Mouse (Mus musculus) lung, embryonic 14.5 days (tissue): ENCODE results near the gene Slc26a9. TPM values are rescaled to one million over a fixed set of nuclear protein-coding genes. Genes with fewer than 3 reads are reported as not detected.

Experiments
- ATAC-seq: fragments of 200-750 bp; cut with Nextera tagmentation; 2 replicates; pipeline ENCODE4 v1.8.0; 2017; ENCODE audit warnings: mild to moderate bottlenecking, moderate TSS enrichment, moderate library complexity; ENCODE audit not compliant: insufficient read depth
- DNase-seq: peaks from one replicate; pipeline ENCODE4 v3.0.0-alpha.2; 2015
- H3K27ac ChIP-seq: fragments of 300-500 bp; sonication (generic); 2 replicates; pipeline ENCODE4 v1.5.1; 2014; ENCODE audit warnings: low read depth, mild to moderate bottlenecking, moderate library complexity
- H3K27me3 ChIP-seq: fragments of 300-500 bp; sonication (generic); 2 replicates; pipeline ENCODE4 v1.6.1; 2014; ENCODE audit warnings: low read length, control low read depth; ENCODE audit not compliant: insufficient read depth
- H3K36me3 ChIP-seq: fragments of 300-500 bp; sonication (generic); 2 replicates; pipeline ENCODE4 v1.6.1; 2014; ENCODE audit warnings: control low read depth; ENCODE audit not compliant: insufficient read depth
- H3K4me1 ChIP-seq: fragments of 300-500 bp; sonication (generic); 2 replicates; pipeline ENCODE4 v1.6.1; 2014; ENCODE audit warnings: antibody characterized with exemption, control low read depth; ENCODE audit not compliant: insufficient read depth
- H3K4me2 ChIP-seq: fragments of 300-500 bp; sonication (generic); 2 replicates; pipeline ENCODE4 v1.6.1; 2014; ENCODE audit warnings: mild to moderate bottlenecking
- H3K4me3 ChIP-seq: fragments of 300-500 bp; sonication (generic); 2 replicates; pipeline ENCODE4 v1.5.1; 2014; ENCODE audit warnings: low read depth, low read length
- H3K9ac ChIP-seq: fragments of 300-500 bp; sonication (generic); 2 replicates; pipeline ENCODE4 v1.6.1; 2014
- H3K9me3 ChIP-seq: fragments of 300-500 bp; sonication (generic); 2 replicates; pipeline ENCODE4 v1.6.1; 2016; ENCODE audit warnings: low read depth, low read length, control low read depth
- CTCF ChIP-seq: IDR thresholded peaks from 2 replicates; pipeline ENCODE4 v1.5.1; 2016; ENCODE audit warnings: antibody characterized with exemption, low read depth
- WGBS: fragments of 180-500 bp; shearing (Covaris S2); extraction: QIAGEN DNeasy Blood & Tissue Kit; methylation state at CpG from one replicate; pipeline ENCODE4 v1.1.7; 2014; 5-methylcytosine and 5-hydroxymethylcytosine counted together
- polyA plus RNA-seq: library from polyadenylated mRNA; unstranded; fragments of >200 nt; fragmentation: Nextera tagmentation; extraction: Ambion mirVana; gene quantifications from 2 replicates; pipeline ENCODE4 v1.2.1, GENCODE M21; 2014

Slc26a9 gene
- polyA plus RNA-seq, 1 experiment from 2014 or later, result 4.7 TPM

- TF ChIP-seq CTCF, result no peak
- ATAC-seq (peak; percentile 84), DNase-seq (peak; percentile 77)
- Histone ChIP-seq H3K27me3 (no peaks in the 10 kb centered on the region), H3K4me1 (no peaks in the 10 kb centered on the region), H3K4me3 (no peak overlapping the region), H3K27ac (no peak overlapping the region), H3K9ac (no peak overlapping the region), H3K9me3 (no peaks in the 10 kb centered on the region), H3K36me3 (no peaks in the 10 kb centered on the region), H3K4me2 (no peak overlapping the region)
- 30% methylated on average over 8 of the region's 8 CpGs for WGBS
These were observed 41.6 kb upstream of the Slc26a9 start for GRCm38 (mm10) chr1:131702094-131702766.

GRCm38 (mm10) chr1:131703482-131703881 is 40.3 kb upstream of the Slc26a9 start:
- no peak for ATAC-seq
- Histone ChIP-seq H3K27ac (no peak overlapping the region), H3K27me3 (no peaks in the 10 kb centered on the region), H3K4me3 (no peak overlapping the region), H3K9ac (no peak overlapping the region), H3K4me1 (no peaks in the 10 kb centered on the region), H3K4me2 (no peak overlapping the region), H3K9me3 (no peaks in the 10 kb centered on the region), H3K36me3 (no peaks in the 10 kb centered on the region)
- DNase-seq, result no peak
- 82% methylated on average over 2 of the region's 2 CpGs for WGBS
- no peak for TF ChIP-seq CTCF

GRCm38 (mm10) chr1:131708338-131708737 is 35.5 kb upstream of the Slc26a9 start:
- no peaks in the 10 kb centered on the region for H3K36me3 ChIP-seq
- TF ChIP-seq CTCF, result peak; percentile 73
- no peak overlapping the region for H3K4me2 ChIP-seq
- no peak overlapping the region for H3K9ac ChIP-seq
- no peak overlapping the region for H3K4me3 ChIP-seq
- no peaks in the 10 kb centered on the region for H3K27me3 ChIP-seq
- no peaks in the 10 kb centered on the region for H3K9me3 ChIP-seq
- H3K4me1 ChIP-seq, result no peaks in the 10 kb centered on the region
- peak; percentile 75 for DNase-seq
- 14% methylated on average over 4 of the region's 4 CpGs for WGBS
- no peak overlapping the region for H3K27ac ChIP-seq
- ATAC-seq, result no peak

GRCm38 (mm10) chr1:131711518-131711917 is 32.3 kb upstream of the Slc26a9 start:
- no peak overlapping the region for H3K4me2 ChIP-seq
- H3K4me1 ChIP-seq, result 0 out of 2 replicates have a peak, but pooled peaks cover 3% of the 10 kb centered on the region
- DNase-seq (no peak), ATAC-seq (no peak)
- H3K27ac ChIP-seq, result no peak overlapping the region
- H3K4me3 ChIP-seq, result no peak overlapping the region
- no peak overlapping the region for H3K9ac ChIP-seq
- no peak for TF ChIP-seq CTCF
- WGBS, result 72% methylated on average over 10 of the region's 10 CpGs
- H3K27me3 ChIP-seq, result no peaks in the 10 kb centered on the region
- no peaks in the 10 kb centered on the region for H3K36me3 ChIP-seq
- no peaks in the 10 kb centered on the region for H3K9me3 ChIP-seq

GRCm38 (mm10) chr1:131712386-131712785 is 31.4 kb upstream of the Slc26a9 start:
- no peak overlapping the region for H3K27ac ChIP-seq
- H3K4me2 ChIP-seq, result no peak overlapping the region
- WGBS, result 18% methylated on average over 2 of the region's 2 CpGs
- no peaks in the 10 kb centered on the region for H3K9me3 ChIP-seq
- H3K4me1 ChIP-seq, result 0 out of 2 replicates have a peak, but pooled peaks cover 3% of the 10 kb centered on the region
- no peak overlapping the region for H3K9ac ChIP-seq
- no peak overlapping the region for H3K4me3 ChIP-seq
- no peaks in the 10 kb centered on the region for H3K36me3 ChIP-seq
- H3K27me3 ChIP-seq, result no peaks in the 10 kb centered on the region
- peak; percentile 57; the same call in 1 of the 2 replicates for ATAC-seq
- TF ChIP-seq CTCF, result peak; percentile 90
- DNase-seq, result peak; percentile 96

- Histone ChIP-seq H3K27ac (no peak overlapping the region), H3K4me3 (no peak overlapping the region), H3K4me1 (0 out of 2 replicates have a peak, but pooled peaks cover 3% of the 10 kb centered on the region), H3K9ac (no peak overlapping the region), H3K36me3 (no peaks in the 10 kb centered on the region), H3K4me2 (no peak overlapping the region), H3K9me3 (no peaks in the 10 kb centered on the region), H3K27me3 (no peaks in the 10 kb centered on the region)
- DNase-seq (peak; percentile 38), ATAC-seq (no peak)
- peak; percentile 2; the same call in 1 of the 2 replicates for TF ChIP-seq CTCF
- WGBS, result 61% methylated on average over 20 of the region's 20 CpGs
These were observed 29.2 kb upstream of the Slc26a9 start for GRCm38 (mm10) chr1:131714388-131715337.
